Mouse (Mus musculus) testis, adult 2 months (tissue): ENCODE data around the gene Prok2.

Source experiments
- CTCF ChIP-seq: fragments of 200-500 bp; IDR thresholded peaks from 2 replicates; pipeline ENCODE4 v1.5.1; 2012; ENCODE audit warnings: low read depth, mild to moderate bottlenecking, inconsistent platforms, low read length, moderate library complexity; ENCODE audit not compliant: control insufficient read depth, insufficient read depth, insufficient replicate concordance
- POLR2A ChIP-seq: fragments of 200-500 bp; IDR thresholded peaks from 2 replicates; pipeline ENCODE4 v1.6.1; 2012; ENCODE audit warnings: low read depth, mild to moderate bottlenecking, inconsistent platforms, low read length, moderate library complexity; ENCODE audit not compliant: control insufficient read depth

DNA sequence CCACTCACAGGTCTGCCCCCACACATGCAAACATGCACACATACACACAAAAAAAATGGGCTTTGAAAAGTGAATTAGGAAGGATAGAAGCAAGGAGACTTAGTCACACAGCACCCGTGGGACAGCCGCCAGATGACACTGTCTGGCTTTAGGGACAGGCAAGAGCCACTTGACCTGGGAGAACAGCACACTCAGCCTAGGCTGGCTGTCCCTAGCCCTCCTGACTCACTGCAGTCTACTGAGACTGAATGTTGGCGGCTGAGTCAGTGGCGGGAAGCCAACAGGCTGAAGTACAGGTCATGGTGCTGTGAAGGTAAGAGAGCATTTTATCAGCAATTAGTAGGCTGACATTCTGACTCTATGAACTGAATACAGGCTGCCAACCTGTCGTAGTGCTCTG is 8.5 kb upstream of the Prok2 start:
- no peak for TF ChIP-seq POLR2A
- TF ChIP-seq CTCF: no peak
